Mouse (Mus musculus): ENCODE measurements around the gene Nagk. TPM values are rescaled to one million over a fixed set of nuclear protein-coding genes. Genes with fewer than 3 reads are reported as not detected.
A peak's percentile ranks its signal among the peaks of the same experiment; 100 is the strongest.

The Nagk gene
- polyA plus RNA-seq, 1 experiment from 2014 or later, result 25.0 TPM

GRCm38 (mm10) chr6:83768485-83768884 is 26.3 kb upstream of the Nagk start:
- Histone ChIP-seq H3K27me3 (replicated peaks; ENCODE audit: control insufficient read depth, insufficient read depth, low read length) (peaks cover 9% of the 10 kb centered on the region), H3K9ac (ENCODE audit: low read depth, low read length) (no peak overlapping the region), H3K27ac (ENCODE audit: low read depth, low read length) (no peak overlapping the region), H3K4me1 (replicated peaks; ENCODE audit: control insufficient read depth, insufficient read depth, low read length) (no peaks in the 10 kb centered on the region), H3K36me3 (ENCODE audit: control insufficient read depth, insufficient read depth, low read length) (peaks cover 21% of the 10 kb centered on the region), H3K9me3 (ENCODE audit: control insufficient read depth, low read length) (no peaks in the 10 kb centered on the region), H3K4me3 (ENCODE audit: low read depth, low read length) (no peak overlapping the region), H3K4me2 (no peak overlapping the region)
- 85% methylated on average over 5 of the region's 5 CpGs for WGBS
- DNase-seq (ENCODE audit: low spot score) (no peak), ATAC-seq (replicated peaks; ENCODE audit: low FRiP score) (no peak)

- WGBS, result 69% methylated on average over 8 of the region's 9 CpGs
- peak overlapping the region; percentile 94 for H3K4me2 ChIP-seq
- no peak for ATAC-seq (replicated peaks; ENCODE audit: low FRiP score)
- no peak for DNase-seq (ENCODE audit: low spot score)
- H3K36me3 ChIP-seq (ENCODE audit: control insufficient read depth, insufficient read depth, low read length), result peaks cover 20% of the 10 kb centered on the region
- H3K9ac ChIP-seq (ENCODE audit: low read depth, low read length), result peak overlapping the region; percentile 96; the same call in 1 of the 2 replicates
- H3K27me3 ChIP-seq (replicated peaks; ENCODE audit: control insufficient read depth, insufficient read depth, low read length), result no peaks in the 10 kb centered on the region
- peaks cover 12% of the 10 kb centered on the region for H3K4me1 ChIP-seq (replicated peaks; ENCODE audit: control insufficient read depth, insufficient read depth, low read length)
- no peaks in the 10 kb centered on the region for H3K9me3 ChIP-seq (ENCODE audit: control insufficient read depth, low read length)
- H3K4me3 ChIP-seq (ENCODE audit: low read depth, low read length), result peak overlapping the region; percentile 95
- no peak overlapping the region for H3K27ac ChIP-seq (ENCODE audit: low read depth, low read length)
Measured at GRCm38 (mm10) chr6:83774126-83774525, 20.7 kb upstream of the Nagk start.

GRCm38 (mm10) chr6:83774781-83775563 is 19.8 kb upstream of the Nagk start:
- Histone ChIP-seq H3K4me1 (replicated peaks; ENCODE audit: control insufficient read depth, insufficient read depth, low read length) (peaks cover 12% of the 10 kb centered on the region), H3K4me2 (peak overlapping the region; percentile 94), H3K27ac (ENCODE audit: low read depth, low read length) (peak overlapping the region; percentile 86), H3K36me3 (ENCODE audit: control insufficient read depth, insufficient read depth, low read length) (peaks cover 17% of the 10 kb centered on the region), H3K9ac (ENCODE audit: low read depth, low read length) (peak overlapping the region; percentile 96), H3K9me3 (ENCODE audit: control insufficient read depth, low read length) (no peaks in the 10 kb centered on the region), H3K27me3 (replicated peaks; ENCODE audit: control insufficient read depth, insufficient read depth, low read length) (no peaks in the 10 kb centered on the region), H3K4me3 (ENCODE audit: low read depth, low read length) (peak overlapping the region; percentile 95)
- DNase-seq (ENCODE audit: low spot score) (peak; percentile 58), ATAC-seq (replicated peaks; ENCODE audit: low FRiP score) (peak; percentile 50)
- WGBS, result 1% methylated on average over 14 of the region's 14 CpGs

- H3K4me2 ChIP-seq, result peak within 1 kb of the TSS; percentile 94
- H3K4me3 ChIP-seq (ENCODE audit: low read depth, low read length), result peak within 1 kb of the TSS; percentile 95
- peaks cover 17% of the 10 kb centered on the region for H3K36me3 ChIP-seq (ENCODE audit: control insufficient read depth, insufficient read depth, low read length)
- peak; percentile 93 for ATAC-seq (replicated peaks; ENCODE audit: low FRiP score)
- H3K4me1 ChIP-seq (replicated peaks; ENCODE audit: control insufficient read depth, insufficient read depth, low read length), result peaks cover 12% of the 10 kb centered on the region
- DNase-seq (ENCODE audit: low spot score), result peak; percentile 83
- peak within 1 kb of the TSS; percentile 96 for H3K9ac ChIP-seq (ENCODE audit: low read depth, low read length)
- under 1% methylated on average over 44 of the region's 45 CpGs for whole genome bisulfite sequencing
- H3K27me3 ChIP-seq (replicated peaks; ENCODE audit: control insufficient read depth, insufficient read depth, low read length), result no peaks in the 10 kb centered on the region
- H3K27ac ChIP-seq (ENCODE audit: low read depth, low read length), result peak within 1 kb of the TSS; percentile 86
- H3K9me3 ChIP-seq (ENCODE audit: control insufficient read depth, low read length), result no peaks in the 10 kb centered on the region
Measured at GRCm38 (mm10) chr6:83775638-83776293, 19.0 kb upstream of the Nagk start, which contains the start of gene Tex261. TSS of gene Tex261 (minus strand) at chr6:83775813.

DNA sequence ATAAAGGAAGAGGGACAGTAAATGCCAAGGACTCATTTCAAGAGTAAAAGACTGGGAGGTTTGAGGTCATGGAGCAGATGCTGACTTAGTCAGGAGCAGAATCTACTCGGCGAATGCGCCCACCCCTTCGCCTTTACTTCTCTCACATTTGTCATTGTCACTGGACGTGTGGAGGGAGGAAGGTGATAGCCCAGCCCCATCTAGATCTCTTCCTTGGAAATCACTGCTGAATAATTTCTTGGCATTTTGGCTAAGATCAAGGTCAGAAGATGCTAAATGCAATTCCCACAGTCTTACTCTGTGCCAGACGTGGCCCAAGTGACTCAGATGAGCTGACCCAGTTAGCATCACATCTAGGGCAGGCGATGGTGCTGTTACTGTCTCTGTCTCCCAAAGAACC is 16.5 kb upstream of the Nagk start:
- H3K27me3 ChIP-seq (replicated peaks; ENCODE audit: control insufficient read depth, insufficient read depth, low read length), result no peaks in the 10 kb centered on the region
- DNase-seq (ENCODE audit: low spot score) (no peak), ATAC-seq (replicated peaks; ENCODE audit: low FRiP score) (no peak)
- no peaks in the 10 kb centered on the region for H3K9me3 ChIP-seq (ENCODE audit: control insufficient read depth, low read length)
- H3K4me3 ChIP-seq (ENCODE audit: low read depth, low read length), result no peak overlapping the region
- peaks cover 5% of the 10 kb centered on the region for H3K36me3 ChIP-seq (ENCODE audit: control insufficient read depth, insufficient read depth, low read length)
- WGBS, result 72% methylated on average over 7 of the region's 7 CpGs
- H3K4me1 ChIP-seq (replicated peaks; ENCODE audit: control insufficient read depth, insufficient read depth, low read length), result peaks cover 12% of the 10 kb centered on the region
- H3K9ac ChIP-seq (ENCODE audit: low read depth, low read length), result no peak overlapping the region
- no peak overlapping the region for H3K4me2 ChIP-seq
- H3K27ac ChIP-seq (ENCODE audit: low read depth, low read length), result no peak overlapping the region

GRCm38 (mm10) chr6:83779026-83779425 is 15.8 kb upstream of the Nagk start:
- Histone ChIP-seq H3K27me3 (replicated peaks; ENCODE audit: control insufficient read depth, insufficient read depth, low read length) (no peaks in the 10 kb centered on the region), H3K4me1 (replicated peaks; ENCODE audit: control insufficient read depth, insufficient read depth, low read length) (peaks cover 8% of the 10 kb centered on the region), H3K27ac (ENCODE audit: low read depth, low read length) (no peak overlapping the region), H3K9ac (ENCODE audit: low read depth, low read length) (no peak overlapping the region), H3K4me3 (ENCODE audit: low read depth, low read length) (no peak overlapping the region), H3K4me2 (no peak overlapping the region), H3K9me3 (ENCODE audit: control insufficient read depth, low read length) (no peaks in the 10 kb centered on the region), H3K36me3 (ENCODE audit: control insufficient read depth, insufficient read depth, low read length) (no peaks in the 10 kb centered on the region)
- DNase-seq (ENCODE audit: low spot score) (no peak), ATAC-seq (replicated peaks; ENCODE audit: low FRiP score) (no peak)
- WGBS, result 4% methylated on average over 5 of the region's 5 CpGs

- ATAC-seq (replicated peaks; ENCODE audit: low FRiP score) (no peak), DNase-seq (ENCODE audit: low spot score) (no peak)
- no peak overlapping the region for H3K9ac ChIP-seq (ENCODE audit: low read depth, low read length)
- H3K9me3 ChIP-seq (ENCODE audit: control insufficient read depth, low read length), result no peaks in the 10 kb centered on the region
- H3K27ac ChIP-seq (ENCODE audit: low read depth, low read length), result no peak overlapping the region
- no peaks in the 10 kb centered on the region for H3K27me3 ChIP-seq (replicated peaks; ENCODE audit: control insufficient read depth, insufficient read depth, low read length)
- 74% methylated on average over 3 of the region's 3 CpGs for WGBS
- H3K4me1 ChIP-seq (replicated peaks; ENCODE audit: control insufficient read depth, insufficient read depth, low read length), result no peaks in the 10 kb centered on the region
- H3K4me2 ChIP-seq, result no peak overlapping the region
- no peak overlapping the region for H3K4me3 ChIP-seq (ENCODE audit: low read depth, low read length)
- no peaks in the 10 kb centered on the region for H3K36me3 ChIP-seq (ENCODE audit: control insufficient read depth, insufficient read depth, low read length)
Measured at GRCm38 (mm10) chr6:83786426-83786825, 8.4 kb upstream of the Nagk start.

DNA sequence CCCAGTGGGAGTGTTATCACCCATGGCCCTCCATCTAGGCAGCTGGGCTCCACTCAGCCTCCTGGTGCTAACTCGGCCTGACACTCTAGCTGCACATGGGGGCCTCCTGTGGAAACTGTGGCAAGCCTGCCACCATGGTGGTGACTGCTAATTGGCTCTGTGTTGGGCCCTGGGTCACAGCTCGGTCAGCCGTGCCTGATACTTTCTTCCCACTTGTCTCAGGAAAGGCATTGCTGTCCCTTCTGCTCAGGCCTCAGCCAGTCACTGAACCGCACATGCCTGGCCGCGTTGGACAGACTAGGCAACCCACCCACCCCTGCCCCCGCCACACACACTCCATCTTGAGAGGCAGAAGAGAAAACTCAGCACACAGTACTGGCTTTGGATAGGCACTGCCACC is 6.2 kb upstream of the Nagk start:
- no peak overlapping the region for H3K9ac ChIP-seq (ENCODE audit: low read depth, low read length)
- ATAC-seq (replicated peaks; ENCODE audit: low FRiP score) (no peak), DNase-seq (ENCODE audit: low spot score) (no peak)
- no peaks in the 10 kb centered on the region; the same call in 1 of the 2 replicates for H3K4me1 ChIP-seq (replicated peaks; ENCODE audit: control insufficient read depth, insufficient read depth, low read length)
- no peaks in the 10 kb centered on the region for H3K36me3 ChIP-seq (ENCODE audit: control insufficient read depth, insufficient read depth, low read length)
- H3K4me3 ChIP-seq (ENCODE audit: low read depth, low read length), result no peak overlapping the region
- no peaks in the 10 kb centered on the region for H3K27me3 ChIP-seq (replicated peaks; ENCODE audit: control insufficient read depth, insufficient read depth, low read length)
- H3K9me3 ChIP-seq (ENCODE audit: control insufficient read depth, low read length), result no peaks in the 10 kb centered on the region
- no peak overlapping the region for H3K4me2 ChIP-seq
- 72% methylated on average over 7 of the region's 7 CpGs for WGBS
- no peak overlapping the region for H3K27ac ChIP-seq (ENCODE audit: low read depth, low read length)
